20 mouse cellular contexts compared by ENCODE assay signal in genomic region chr6:107092600-107092999, GRCm38 (mm10).
DNase-seq lines count a peak whose midpoint lies in the region; ATAC-seq lines count a peak whose summit lies in the region.
"Had no signal": no experiment of that assay in that cellular context is flagged by ENCODE, and none has a peak within 500 bp of the region (broad histone marks: within the 10 kb centered on the region; RNA-seq: fewer than 3 reads in every experiment).

No protein-coding gene starts in this region.

- no peaks in the 10 kb centered on the region for H3K27me3 ChIP-seq in forebrain, embryonic 13.5 days
- H3K27me3 ChIP-seq in forebrain, embryonic 14.5 days (replicated peaks; ENCODE audit: control insufficient read depth, insufficient read depth, low read length): no peaks in the 10 kb centered on the region
- no peaks in the 10 kb centered on the region for H3K27me3 ChIP-seq in midbrain, embryonic 13.5 days
- H3K27me3 ChIP-seq in midbrain, embryonic 16.5 days (ENCODE audit: control insufficient read depth, insufficient read depth, low read depth, low read length): no peaks in the 10 kb centered on the region
- no peaks in the 10 kb centered on the region for H3K27me3 ChIP-seq in embryonic facial prominence, embryonic 15.5 days
- H3K27me3 ChIP-seq: hindbrain, embryonic 12.5 days; hindbrain, embryonic 15.5 days had no signal

- H3K4me2 ChIP-seq in forebrain, embryonic 13.5 days: no peak overlapping the region
- no peak overlapping the region for H3K4me2 ChIP-seq in forebrain, embryonic 14.5 days (ENCODE audit: low read length)
- H3K4me2 ChIP-seq in midbrain, embryonic 13.5 days (replicated peaks): no peak overlapping the region
- H3K4me2 ChIP-seq in midbrain, embryonic 16.5 days (ENCODE audit: low read length): no peak overlapping the region
- H3K4me2 ChIP-seq in embryonic facial prominence, embryonic 15.5 days (replicated peaks): no peak overlapping the region
- H3K4me2 ChIP-seq: heart, embryonic 11.5 days; hindbrain, embryonic 12.5 days; hindbrain, embryonic 15.5 days had no signal

- H3K4me1 ChIP-seq in forebrain, embryonic 13.5 days: no peaks in the 10 kb centered on the region
- no peaks in the 10 kb centered on the region for H3K4me1 ChIP-seq in forebrain, embryonic 14.5 days (ENCODE audit: control insufficient read depth, insufficient read depth, low read length)
- H3K4me1 ChIP-seq in midbrain, embryonic 13.5 days (replicated peaks): no peaks in the 10 kb centered on the region
- H3K4me1 ChIP-seq in midbrain, embryonic 16.5 days (ENCODE audit: control insufficient read depth, insufficient read depth, low read length): no peaks in the 10 kb centered on the region
- no peaks in the 10 kb centered on the region for H3K4me1 ChIP-seq in embryonic facial prominence, embryonic 15.5 days
- H3K4me1 ChIP-seq: forebrain, embryonic 10.5 days; hindbrain, embryonic 12.5 days; hindbrain, embryonic 15.5 days had no signal

- no peak overlapping the region for H3K27ac ChIP-seq in forebrain, embryonic 13.5 days
- no peak overlapping the region for H3K27ac ChIP-seq in forebrain, embryonic 14.5 days (ENCODE audit: low read depth, low read length)
- H3K27ac ChIP-seq in midbrain, embryonic 13.5 days: no peak overlapping the region
- H3K27ac ChIP-seq in midbrain, embryonic 16.5 days (ENCODE audit: low read length): no peak overlapping the region
- no peak overlapping the region for H3K27ac ChIP-seq in embryonic facial prominence, embryonic 15.5 days (replicated peaks)
- H3K27ac ChIP-seq: forebrain, embryonic 10.5 days; gastrocnemius, adult 2 months; hindbrain, embryonic 12.5 days; hindbrain, embryonic 15.5 days had no signal

- H3K9ac ChIP-seq in forebrain, embryonic 13.5 days: no peak overlapping the region
- H3K9ac ChIP-seq in forebrain, embryonic 14.5 days (ENCODE audit: low read length): no peak overlapping the region
- H3K9ac ChIP-seq in midbrain, embryonic 13.5 days (replicated peaks): no peak overlapping the region
- no peak overlapping the region for H3K9ac ChIP-seq in midbrain, embryonic 16.5 days (ENCODE audit: low read depth, low read length)
- H3K9ac ChIP-seq in embryonic facial prominence, embryonic 15.5 days: no peak overlapping the region
- H3K9ac ChIP-seq: forebrain, postnatal 0 days; hindbrain, embryonic 12.5 days; hindbrain, embryonic 15.5 days had no signal

- no peak overlapping the region for H3K4me3 ChIP-seq in forebrain, embryonic 13.5 days
- no peak overlapping the region for H3K4me3 ChIP-seq in forebrain, embryonic 14.5 days (ENCODE audit: low read depth, low read length)
- H3K4me3 ChIP-seq in midbrain, embryonic 13.5 days (replicated peaks): no peak overlapping the region
- no peak overlapping the region for H3K4me3 ChIP-seq in midbrain, embryonic 16.5 days (ENCODE audit: low read depth, low read length)
- no peak overlapping the region for H3K4me3 ChIP-seq in embryonic facial prominence, embryonic 15.5 days (replicated peaks)
- H3K4me3 ChIP-seq: forebrain, embryonic 10.5 days; gastrocnemius, adult 2 months; hindbrain, embryonic 12.5 days; hindbrain, embryonic 15.5 days had no signal

- H3K36me3 ChIP-seq in forebrain, embryonic 13.5 days (ENCODE audit: poor library complexity, severe bottlenecking): no peaks in the 10 kb centered on the region
- no peaks in the 10 kb centered on the region for H3K36me3 ChIP-seq in forebrain, embryonic 14.5 days (ENCODE audit: control insufficient read depth, insufficient read depth, low read length)
- H3K36me3 ChIP-seq in midbrain, embryonic 13.5 days: no peaks in the 10 kb centered on the region
- H3K36me3 ChIP-seq in midbrain, embryonic 16.5 days (ENCODE audit: control insufficient read depth, insufficient read depth, low read length): no peaks in the 10 kb centered on the region
- no peaks in the 10 kb centered on the region for H3K36me3 ChIP-seq in embryonic facial prominence, embryonic 15.5 days
- H3K36me3 ChIP-seq: forebrain, embryonic 10.5 days; hindbrain, embryonic 12.5 days; hindbrain, embryonic 15.5 days had no signal

- no peaks in the 10 kb centered on the region for H3K9me3 ChIP-seq in forebrain, embryonic 13.5 days (replicated peaks)
- H3K9me3 ChIP-seq in forebrain, embryonic 14.5 days (replicated peaks; ENCODE audit: control insufficient read depth, low read length): no peaks in the 10 kb centered on the region
- no peaks in the 10 kb centered on the region for H3K9me3 ChIP-seq in midbrain, embryonic 13.5 days
- no peaks in the 10 kb centered on the region for H3K9me3 ChIP-seq in midbrain, embryonic 16.5 days (replicated peaks; ENCODE audit: control insufficient read depth, low read length, poor library complexity, severe bottlenecking)
- H3K9me3 ChIP-seq in embryonic facial prominence, embryonic 15.5 days (replicated peaks): no peaks in the 10 kb centered on the region
- H3K9me3 ChIP-seq: forebrain, embryonic 10.5 days; hindbrain, embryonic 12.5 days; hindbrain, embryonic 15.5 days had no signal

- 0 out of 2 replicates have a peak, but pooled peaks have one; percentile 36 for ATAC-seq in forebrain, embryonic 13.5 days
- no peak for ATAC-seq in forebrain, embryonic 14.5 days
- ATAC-seq in midbrain, embryonic 13.5 days: peak; percentile 34; the same call in 1 of the 2 replicates
- ATAC-seq in midbrain, embryonic 16.5 days: no peak
- peak; percentile 51; the same call in 1 of the 2 replicates for ATAC-seq in embryonic facial prominence, embryonic 15.5 days (ENCODE audit: insufficient number of reproducible peaks, low FRiP score, low TSS enrichment, low read depth)
- ATAC-seq: CD4-positive, CD25-positive, alpha-beta regulatory T cell, adult 4 months; forebrain, postnatal 0 days had no signal

- no peak for DNase-seq in forebrain, embryonic 14.5 days (ENCODE audit: low spot score)
- no peak for DNase-seq in urinary bladder, postnatal 36 days (ENCODE audit: low spot score in 2 of 2)
- DNase-seq: adrenal gland, adult 2 months; adrenal gland, postnatal 14 days; cerebellum, adult 11 months; cerebellum, adult 2 months; cerebellum, adult 9-11 months; cerebellum, postnatal 25 days; forebrain, postnatal 0 days; gastrocnemius, adult 2 months; gastrocnemius, postnatal 14 days had no signal

Comparison
In these comparisons a context has a peak if more than half of its experiments do, and no peak if none do; other contexts are left out.
1. ATAC-seq: peak in forebrain, embryonic 13.5 days (single experiment), midbrain, embryonic 13.5 days (single experiment) and embryonic facial prominence, embryonic 15.5 days (single experiment); none in forebrain, embryonic 14.5 days (single experiment) and midbrain, embryonic 16.5 days (single experiment).